In the genomic region with DNA sequence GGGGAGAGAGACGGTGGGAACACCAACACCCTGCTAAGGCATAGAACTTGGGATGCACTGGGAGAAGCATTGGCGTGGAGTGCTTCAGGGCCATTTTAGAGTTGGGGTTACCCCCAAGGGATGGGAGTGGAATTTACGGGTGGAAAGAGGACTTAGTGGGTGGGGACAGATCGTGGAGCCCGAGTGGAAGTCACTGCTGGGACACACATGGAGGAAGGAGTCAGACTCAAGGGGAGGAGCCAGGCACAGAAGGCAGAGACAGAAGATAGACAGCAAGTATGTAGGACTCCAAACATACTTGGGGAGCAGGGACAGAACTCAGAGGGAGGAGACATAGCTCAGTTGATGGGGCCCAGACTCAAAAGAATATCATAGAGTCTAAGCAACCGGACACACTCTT, we compare ENCODE assay signal across 8 mouse cellular contexts. TPM values are rescaled to one million over a fixed set of nuclear protein-coding genes. Genes with fewer than 3 reads are reported as not detected.
DNase-seq lines count a peak whose midpoint lies in the region; ATAC-seq and TF ChIP-seq lines count a peak whose summit lies in the region.

No protein-coding gene starts in this region.

- H3K4me3 ChIP-seq in gastrocnemius, adult 2 months = peak overlapping the region; percentile 74
- H3K4me3 ChIP-seq in testis, adult 2 months (ENCODE audit: control insufficient read depth, low read depth, low read length) = peak overlapping the region; percentile 68
- peak overlapping the region; percentile 42 for H3K4me3 ChIP-seq in liver, embryonic 13.5 days (replicated peaks)
- H3K4me3 ChIP-seq in thymus, adult 2 months (ENCODE audit: control insufficient read depth, insufficient read depth, low read length) = no peak overlapping the region

- peak overlapping the region; percentile 37; the same call in 1 of the 2 replicates for H3K9ac ChIP-seq in liver, embryonic 13.5 days

- peak overlapping the region; percentile 74 for H3K4me2 ChIP-seq in liver, embryonic 13.5 days

- no peak for TF ChIP-seq CTCF in gastrocnemius, adult 2 months (IDR thresholded peaks at IDR 0.05)
- TF ChIP-seq CTCF in testis, adult 2 months (IDR thresholded peaks at IDR 0.05; ENCODE audit: control insufficient read depth, insufficient read depth, insufficient replicate concordance, low read depth, low read length) = no peak
- TF ChIP-seq CTCF in thymus, adult 2 months (IDR thresholded peaks at IDR 0.05; ENCODE audit: borderline replicate concordance, control insufficient read depth, extremely low read depth, insufficient read depth, low read length, poor library complexity) = no peak

- intact Hi-C loops in gastrocnemius, adult 2 months (cut with DNase I) = loop anchor here (1.0 to 2.0 kb wide), 2 partner anchors 36 to 136 kb away; no protein-coding TSS in a partner anchor

- H3K4me1 ChIP-seq in testis, adult 2 months (ENCODE audit: control insufficient read depth, insufficient read depth, low read length) = peaks cover 17% of the 10 kb centered on the region
- H3K4me1 ChIP-seq in liver, embryonic 13.5 days (replicated peaks) = peaks cover 20% of the 10 kb centered on the region
- H3K4me1 ChIP-seq in thymus, adult 2 months (replicated peaks; ENCODE audit: control insufficient read depth, insufficient read depth, low read length) = peaks cover 7% of the 10 kb centered on the region

- ATAC-seq in liver, embryonic 13.5 days (ENCODE audit: low read depth) = peak; percentile 18; the same call in 1 of the 2 replicates

- peaks cover 3% of the 10 kb centered on the region; the same call in 1 of the 2 replicates for H3K36me3 ChIP-seq in testis, adult 2 months (ENCODE audit: control insufficient read depth, insufficient read depth, low read length)
- H3K36me3 ChIP-seq in liver, embryonic 13.5 days = peaks cover 19% of the 10 kb centered on the region; the same call in 1 of the 2 replicates
- H3K36me3 ChIP-seq in thymus, adult 2 months (ENCODE audit: control insufficient read depth, insufficient read depth, low read length) = no peaks in the 10 kb centered on the region

- H3K9me3 ChIP-seq in liver, embryonic 13.5 days (replicated peaks) = no peaks in the 10 kb centered on the region

- no peak for TF ChIP-seq POLR2A in testis, adult 2 months (IDR thresholded peaks at IDR 0.05; ENCODE audit: control insufficient read depth, low read depth, low read length)
- TF ChIP-seq POLR2A in thymus, adult 2 months (IDR thresholded peaks at IDR 0.05; ENCODE audit: control insufficient read depth, extremely low read depth, insufficient read depth, low read length, poor library complexity) = no peak

- H3K27ac ChIP-seq in gastrocnemius, adult 2 months = no peak overlapping the region
- H3K27ac ChIP-seq in testis, adult 2 months (ENCODE audit: control insufficient read depth, insufficient read depth, low read depth, low read length) = no peak overlapping the region
- H3K27ac ChIP-seq in liver, embryonic 13.5 days = no peak overlapping the region
- H3K27ac ChIP-seq in thymus, adult 2 months (ENCODE audit: control insufficient read depth, insufficient read depth, low read length) = no peak overlapping the region

- no peak for DNase-seq in gastrocnemius, adult 2 months
- DNase-seq in gastrocnemius, adult 18-20 months (ENCODE audit: low spot score) = no peak
- no peak for DNase-seq in testis, postnatal 14 days (ENCODE audit: low spot score)
- DNase-seq in liver, embryonic 13.5 days = no peak
- DNase-seq in embryo, embryonic 9.5 days (ENCODE audit: extremely low spot score) = no peak
- no peak for DNase-seq in thymus, adult 2 months
- DNase-seq in adrenal gland, postnatal 25 days = no peak

- 21% methylated on average over 6 of the region's 6 CpGs for WGBS in liver, embryonic 13.5 days (ENCODE audit: insufficient replicate concordance)
- 32% methylated on average over 6 of the region's 6 CpGs for WGBS in thymus, adult 2 months

- no peaks in the 10 kb centered on the region for H3K27me3 ChIP-seq in testis, adult 2 months (ENCODE audit: control insufficient read depth, insufficient read depth, low read length)
- H3K27me3 ChIP-seq in liver, embryonic 13.5 days = peaks cover 53% of the 10 kb centered on the region
- H3K27me3 ChIP-seq in thymus, adult 2 months (ENCODE audit: control insufficient read depth, insufficient read depth, low read length) = peaks cover 13% of the 10 kb centered on the region

RNA-seq across cellular contexts. Expression of a gene that starts 1.2 kb away (rescaled TPM):
- total RNA-seq in gastrocnemius, adult 2 months (2021) = under 1 TPM; 0.31 to 0.36 TPM
- under 1 TPM; 0.14 to 0.17 TPM for total RNA-seq in gastrocnemius, adult 18-20 months (2021)
- polyA plus RNA-seq in testis, adult 2 months (2012; rRNA removed) = 33.5 and 34.1 TPM in 2 replicates
- not detected in 2 replicates for polyA plus RNA-seq in liver, embryonic 13.5 days (2015; fragmentation: Nextera tagmentation; extraction: Ambion mirVana)
- 1.2 and 2.0 TPM in 2 replicates for polyA plus RNA-seq in thymus, adult 2 months (2012; rRNA removed)
- total RNA-seq in adrenal gland, postnatal 25 days (2021) = 0.15 and 0.33 TPM in 2 replicates

RNA-seq across cellular contexts. Expression of a gene that starts 8.2 kb away (rescaled TPM):
- 10 to 100 TPM; 11.6 to 15.1 TPM for total RNA-seq in gastrocnemius, adult 2 months (2021)
- 10 to 100 TPM; 10.6 to 12.8 TPM for total RNA-seq in gastrocnemius, adult 18-20 months (2021)
- polyA plus RNA-seq in testis, adult 2 months (2012; rRNA removed) = 12.8 and 13.4 TPM in 2 replicates
- 28.0 and 30.3 TPM in 2 replicates for polyA plus RNA-seq in liver, embryonic 13.5 days (2015; fragmentation: Nextera tagmentation; extraction: Ambion mirVana)
- polyA plus RNA-seq in thymus, adult 2 months (2012; rRNA removed) = 97.2 and 101 TPM in 2 replicates
- 79.2 and 106 TPM in 2 replicates for total RNA-seq in adrenal gland, postnatal 25 days (2021)

RNA-seq across cellular contexts. Expression of a gene that starts 8.4 kb away (rescaled TPM):
- 10 to 100 TPM; 34.7 to 39.7 TPM for total RNA-seq in gastrocnemius, adult 2 months (2021)
- 10 to 100 TPM; 34.2 to 34.5 TPM for total RNA-seq in gastrocnemius, adult 18-20 months (2021)
- polyA plus RNA-seq in testis, adult 2 months (2012; rRNA removed) = 258 and 295 TPM in 2 replicates
- polyA plus RNA-seq in liver, embryonic 13.5 days (2015; fragmentation: Nextera tagmentation; extraction: Ambion mirVana) = 51.7 and 54.8 TPM in 2 replicates
- 72.5 and 78.7 TPM in 2 replicates for polyA plus RNA-seq in thymus, adult 2 months (2012; rRNA removed)
- total RNA-seq in adrenal gland, postnatal 25 days (2021) = 61.7 and 74.3 TPM in 2 replicates

RNA-seq across cellular contexts. Expression of a gene that starts 16.8 kb away (rescaled TPM):
- total RNA-seq in gastrocnemius, adult 2 months (2021) = not detected
- total RNA-seq in gastrocnemius, adult 18-20 months (2021) = not detected
- 3.9 and 5.4 TPM in 2 replicates for polyA plus RNA-seq in testis, adult 2 months (2012; rRNA removed)
- not detected in 2 replicates for polyA plus RNA-seq in liver, embryonic 13.5 days (2015; fragmentation: Nextera tagmentation; extraction: Ambion mirVana)
- polyA plus RNA-seq in thymus, adult 2 months (2012; rRNA removed) = 0.09 and 0.11 TPM in 2 replicates
- not detected in 2 replicates for total RNA-seq in adrenal gland, postnatal 25 days (2021)

RNA-seq across cellular contexts. Expression of a gene that starts 18.2 kb away (rescaled TPM):
- total RNA-seq in gastrocnemius, adult 2 months (2021) = not detected
- total RNA-seq in gastrocnemius, adult 18-20 months (2021) = not detected
- polyA plus RNA-seq in testis, adult 2 months (2012; rRNA removed) = 21.9 and 28.2 TPM in 2 replicates
- not detected in 2 replicates for polyA plus RNA-seq in liver, embryonic 13.5 days (2015; fragmentation: Nextera tagmentation; extraction: Ambion mirVana)
- polyA plus RNA-seq in thymus, adult 2 months (2012; rRNA removed) = not detected in 2 replicates
- total RNA-seq in adrenal gland, postnatal 25 days (2021) = not detected in 2 replicates
